9 mouse cellular contexts compared by ENCODE assay signal in genomic region chr5:101688581-101688980, GRCm38 (mm10). TPM values are rescaled to one million over a fixed set of nuclear protein-coding genes. Genes with fewer than 3 reads are reported as not detected.
A peak's percentile ranks its signal among the peaks of the same experiment; 100 is the strongest.
DNase-seq lines count a peak whose midpoint lies in the region; ATAC-seq lines count a peak whose summit lies in the region.
"Had no signal": no experiment of that assay in that cellular context is flagged by ENCODE, and none has a peak within 500 bp of the region (broad histone marks: within the 10 kb centered on the region; RNA-seq: fewer than 3 reads in every experiment).

No protein-coding gene starts in this region.

- DNase-seq in left cerebral cortex, postnatal 4 days = peak; percentile 50
- DNase-seq in left cerebral cortex, adult 8-10 months (ENCODE audit: low spot score in 2 of 2) = no peak
- peak; percentile 79 for DNase-seq in embryonic facial prominence, embryonic 11.5 days (ENCODE audit: low spot score)
- DNase-seq in hindbrain, embryonic 14.5 days (ENCODE audit: low spot score) = peak; percentile 72
- peak; percentile 73 for DNase-seq in midbrain, embryonic 10.5 days (ENCODE audit: low spot score)
- no peak for DNase-seq in gastrocnemius, adult 18-20 months (ENCODE audit: low spot score)

- H3K36me3 ChIP-seq in embryonic facial prominence, embryonic 11.5 days (replicated peaks; ENCODE audit: control insufficient read depth, insufficient read depth, low read depth, low read length) = no peaks in the 10 kb centered on the region
- H3K36me3 ChIP-seq in hindbrain, embryonic 14.5 days (replicated peaks; ENCODE audit: control insufficient read depth, insufficient read depth) = no peaks in the 10 kb centered on the region
- no peaks in the 10 kb centered on the region for H3K36me3 ChIP-seq in midbrain, embryonic 10.5 days

- ATAC-seq in embryonic facial prominence, embryonic 11.5 days (replicated peaks; ENCODE audit: insufficient number of reproducible peaks, low FRiP score, low TSS enrichment, low read depth) = peak; percentile 65; the same call in 1 of the 2 replicates
- ATAC-seq in hindbrain, embryonic 14.5 days (ENCODE audit: low FRiP score) = 0 out of 2 replicates have a peak, but pooled peaks have one; percentile 53
- no peak for ATAC-seq in erythroblast, adult 5-6 weeks (replicated peaks; ENCODE audit: low FRiP score, poor library complexity, severe bottlenecking)
- no peak for ATAC-seq in CD4-positive, CD25-positive, alpha-beta regulatory T cell, adult 4 months

- 16% methylated on average over 15 of the region's 15 CpGs for WGBS in embryonic facial prominence, embryonic 11.5 days
- 19% methylated on average over 15 of the region's 15 CpGs for WGBS in hindbrain, embryonic 14.5 days
- WGBS in midbrain, embryonic 10.5 days = 18% methylated on average over 15 of the region's 15 CpGs

- H3K4me3 ChIP-seq in embryonic facial prominence, embryonic 11.5 days (ENCODE audit: low read depth, low read length) = no peak overlapping the region
- no peak overlapping the region for H3K4me3 ChIP-seq in hindbrain, embryonic 14.5 days (replicated peaks; ENCODE audit: low read length)
- peak overlapping the region; percentile 29; the same call in 1 of the 2 replicates for H3K4me3 ChIP-seq in midbrain, embryonic 10.5 days

- H3K4me2 ChIP-seq in embryonic facial prominence, embryonic 11.5 days (ENCODE audit: low read depth, low read length) = no peak overlapping the region; the same call in 1 of the 2 replicates
- H3K4me2 ChIP-seq in hindbrain, embryonic 14.5 days (replicated peaks) = peak overlapping the region; percentile 30

- H3K9ac ChIP-seq in embryonic facial prominence, embryonic 11.5 days (replicated peaks; ENCODE audit: low read length) = 0 out of 2 replicates have a peak overlapping the region, but pooled peaks have one; percentile 18
- no peak overlapping the region for H3K9ac ChIP-seq in hindbrain, embryonic 14.5 days

- no peak overlapping the region for H3K27ac ChIP-seq in embryonic facial prominence, embryonic 11.5 days (replicated peaks; ENCODE audit: low read depth, low read length)
- H3K27ac ChIP-seq in hindbrain, embryonic 14.5 days = no peak overlapping the region
- H3K27ac ChIP-seq in midbrain, embryonic 10.5 days (replicated peaks) = no peak overlapping the region; the same call in 1 of the 2 replicates

- no peaks in the 10 kb centered on the region for H3K9me3 ChIP-seq in embryonic facial prominence, embryonic 11.5 days (replicated peaks; ENCODE audit: control insufficient read depth, low read length)
- no peaks in the 10 kb centered on the region for H3K9me3 ChIP-seq in hindbrain, embryonic 14.5 days (ENCODE audit: control insufficient read depth, low read length)
- no peaks in the 10 kb centered on the region for H3K9me3 ChIP-seq in midbrain, embryonic 10.5 days (replicated peaks)

- H3K27me3 ChIP-seq in embryonic facial prominence, embryonic 11.5 days (ENCODE audit: control insufficient read depth, insufficient read depth, low read length) = no peaks in the 10 kb centered on the region
- H3K27me3 ChIP-seq in hindbrain, embryonic 14.5 days (ENCODE audit: control insufficient read depth, insufficient read depth, low read length) = no peaks in the 10 kb centered on the region; the same call in 1 of the 2 replicates
- peaks cover 20% of the 10 kb centered on the region for H3K27me3 ChIP-seq in midbrain, embryonic 10.5 days (ENCODE audit: low read depth, poor library complexity, severe bottlenecking)

- intact Hi-C loops in left cerebral cortex, postnatal 4 days (cut with DNase I) = no loop called here

- H3K4me1 ChIP-seq in embryonic facial prominence, embryonic 11.5 days (ENCODE audit: control insufficient read depth, insufficient read depth, low read length) = no peaks in the 10 kb centered on the region
- no peaks in the 10 kb centered on the region for H3K4me1 ChIP-seq in hindbrain, embryonic 14.5 days (replicated peaks; ENCODE audit: control insufficient read depth, insufficient read depth, low read length)
- peaks cover 6% of the 10 kb centered on the region for H3K4me1 ChIP-seq in midbrain, embryonic 10.5 days

RNA-seq across cellular contexts. Expression of gene Nkx6-1, which starts 23.8 kb away (rescaled TPM):
- under 1 TPM; 0.28 to 0.30 TPM for total RNA-seq in left cerebral cortex, postnatal 4 days (2021)
- total RNA-seq in left cerebral cortex, adult 8-10 months (2022) = under 1 TPM in 3 of 4 experiments, not detected in 1; 0.11 to 0.33 (median 0.27) TPM
- polyA plus RNA-seq in embryonic facial prominence, embryonic 11.5 days (2014; fragmentation: Nextera tagmentation; extraction: Ambion mirVana) = 0.93 and 1.3 TPM in 2 replicates
- polyA plus RNA-seq in hindbrain, embryonic 14.5 days (2014; fragmentation: Nextera tagmentation; extraction: Ambion mirVana) = 8.0 and 8.9 TPM in 2 replicates
- polyA plus RNA-seq in midbrain, embryonic 10.5 days (2016; fragmentation: Nextera tagmentation; extraction: Ambion mirVana) = 9.0 and 11.0 TPM in 2 replicates
- total RNA-seq in erythroblast, adult 5-6 weeks (2015; ENCODE audit: low replicate concordance) = not detected in 2 replicates
- not detected in 2 replicates for total RNA-seq in erythroblast, adult 5-6 weeks (2017; ENCODE audit: low replicate concordance)
- polyA plus RNA-seq in CD4-positive, CD25-positive, alpha-beta regulatory T cell, adult 4 months (2017; shearing (Covaris generic)) = not detected
- not detected for total RNA-seq in gastrocnemius, adult 18-20 months (2021)
- total RNA-seq: adrenal gland, postnatal 36 days had no signal

Comparison
In these comparisons a context has a peak if more than half of its experiments do, and no peak if none do; other contexts are left out.
1. DNase-seq: peak in left cerebral cortex, postnatal 4 days (single experiment), embryonic facial prominence, embryonic 11.5 days (single experiment), hindbrain, embryonic 14.5 days (single experiment) and midbrain, embryonic 10.5 days (single experiment); none in left cerebral cortex, adult 8-10 months (0 of 2) and gastrocnemius, adult 18-20 months (single experiment).
2. ATAC-seq: peak in embryonic facial prominence, embryonic 11.5 days (single experiment) and hindbrain, embryonic 14.5 days (single experiment); none in erythroblast, adult 5-6 weeks (single experiment) and CD4-positive, CD25-positive, alpha-beta regulatory T cell, adult 4 months (single experiment).